Comparison of ENCODE assay signal across 9 mouse cellular contexts in the genomic region with DNA sequence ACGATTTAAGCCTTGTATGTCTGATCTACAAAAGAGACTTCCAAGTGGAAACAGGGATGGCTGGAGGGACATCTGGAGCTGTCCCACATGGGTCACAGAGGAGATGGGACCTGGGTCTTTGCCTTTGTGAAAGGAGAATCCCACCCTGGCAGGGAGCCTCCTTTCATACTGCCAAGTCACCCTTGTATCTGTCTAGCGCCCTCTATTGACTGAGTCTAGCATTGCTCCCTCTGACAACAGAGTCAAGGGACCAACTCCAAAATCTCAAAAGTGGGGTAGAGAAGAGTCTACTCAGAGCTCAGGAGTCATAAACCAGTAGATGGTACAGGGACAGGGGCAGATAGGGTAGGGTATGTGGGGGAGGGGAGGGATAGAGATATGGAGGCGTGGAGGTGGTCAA.
DNase-seq lines count a peak whose midpoint lies in the region; ATAC-seq lines count a peak whose summit lies in the region.
"Had no signal": no experiment of that assay in that cellular context is flagged by ENCODE, and none has a peak within 500 bp of the region (broad histone marks: within the 10 kb centered on the region; RNA-seq: fewer than 3 reads in every experiment).

No protein-coding gene starts in this region.

- H3K4me2 ChIP-seq in midbrain, embryonic 11.5 days = no peak overlapping the region
- H3K4me2 ChIP-seq: midbrain, embryonic 12.5 days had no signal

- intact Hi-C loops in heart, postnatal 25 days (cut with DNase I) = no loop called here

- no peaks in the 10 kb centered on the region for H3K4me1 ChIP-seq in midbrain, embryonic 11.5 days (ENCODE audit: control insufficient read depth, insufficient read depth, low read length)
- 0 out of 2 replicates have a peak, but pooled peaks cover 3% of the 10 kb centered on the region for H3K4me1 ChIP-seq in midbrain, embryonic 10.5 days

- no peak overlapping the region for H3K9ac ChIP-seq in midbrain, embryonic 11.5 days (ENCODE audit: low read length)
- H3K9ac ChIP-seq: midbrain, embryonic 12.5 days had no signal

- no peak overlapping the region for H3K4me3 ChIP-seq in midbrain, embryonic 11.5 days (ENCODE audit: low read depth, low read length)
- no peak overlapping the region for H3K4me3 ChIP-seq in midbrain, embryonic 10.5 days
- H3K4me3 ChIP-seq: midbrain, embryonic 12.5 days had no signal

- no peaks in the 10 kb centered on the region for H3K9me3 ChIP-seq in midbrain, embryonic 11.5 days (ENCODE audit: control insufficient read depth, low read length)
- no peaks in the 10 kb centered on the region for H3K9me3 ChIP-seq in midbrain, embryonic 10.5 days (replicated peaks)
- H3K9me3 ChIP-seq: midbrain, embryonic 12.5 days had no signal

- H3K36me3 ChIP-seq in midbrain, embryonic 11.5 days (ENCODE audit: control insufficient read depth, insufficient read depth, low read length) = no peaks in the 10 kb centered on the region
- H3K36me3 ChIP-seq in midbrain, embryonic 10.5 days = no peaks in the 10 kb centered on the region
- H3K36me3 ChIP-seq: midbrain, embryonic 12.5 days had no signal

- no peak for ATAC-seq in midbrain, embryonic 11.5 days (ENCODE audit: low FRiP score)

- no peaks in the 10 kb centered on the region for H3K27me3 ChIP-seq in midbrain, embryonic 11.5 days (ENCODE audit: control insufficient read depth, insufficient read depth, low read length)
- no peaks in the 10 kb centered on the region for H3K27me3 ChIP-seq in midbrain, embryonic 10.5 days (ENCODE audit: low read depth, poor library complexity, severe bottlenecking)
- H3K27me3 ChIP-seq: midbrain, embryonic 12.5 days had no signal

- WGBS in midbrain, embryonic 11.5 days = 74% methylated on average over 3 of the region's 3 CpGs
- 70% methylated on average over 3 of the region's 3 CpGs for WGBS in midbrain, embryonic 10.5 days

- DNase-seq in heart, postnatal 4 days = peak; percentile 17
- DNase-seq in heart, adult 11 months = no peak
- peak; percentile 78 for DNase-seq in midbrain, embryonic 11.5 days (ENCODE audit: low spot score, missing footprints)
- no peak for DNase-seq in midbrain, embryonic 10.5 days (ENCODE audit: low spot score)
- peak; percentile 45 for DNase-seq in ZHBTc4 (ENCODE audit: low read depth, low spot score)
- peak; percentile 37 for DNase-seq in retina, postnatal 1 day
- DNase-seq in right cerebral cortex, postnatal 14 days = no peak
- DNase-seq in heart, postnatal 25 days (ENCODE audit: low spot score) = no peak

- no peak overlapping the region for H3K27ac ChIP-seq in midbrain, embryonic 11.5 days (ENCODE audit: low read depth, low read length)
- no peak overlapping the region for H3K27ac ChIP-seq in midbrain, embryonic 10.5 days (replicated peaks)
- H3K27ac ChIP-seq: midbrain, embryonic 12.5 days had no signal

Comparison
In these comparisons a context has a peak if more than half of its experiments do, and no peak if none do; other contexts are left out.
1. DNase-seq: peak in heart, postnatal 4 days (single experiment), midbrain, embryonic 11.5 days (single experiment), ZHBTc4 (single experiment) and retina, postnatal 1 day (single experiment); none in heart, adult 11 months (single experiment), midbrain, embryonic 10.5 days (single experiment), right cerebral cortex, postnatal 14 days (single experiment) and heart, postnatal 25 days (single experiment).